Mouse (Mus musculus): Measurements from ENCODE around the gene Itsn1.
A peak's percentile ranks its signal among the peaks of the same experiment; 100 is the strongest.

Itsn1 gene

GRCm38 (mm10) chr16:91770662-91771061, 41.6 kb downstream of the Itsn1 start:
- no peak for DNase-seq

DNA sequence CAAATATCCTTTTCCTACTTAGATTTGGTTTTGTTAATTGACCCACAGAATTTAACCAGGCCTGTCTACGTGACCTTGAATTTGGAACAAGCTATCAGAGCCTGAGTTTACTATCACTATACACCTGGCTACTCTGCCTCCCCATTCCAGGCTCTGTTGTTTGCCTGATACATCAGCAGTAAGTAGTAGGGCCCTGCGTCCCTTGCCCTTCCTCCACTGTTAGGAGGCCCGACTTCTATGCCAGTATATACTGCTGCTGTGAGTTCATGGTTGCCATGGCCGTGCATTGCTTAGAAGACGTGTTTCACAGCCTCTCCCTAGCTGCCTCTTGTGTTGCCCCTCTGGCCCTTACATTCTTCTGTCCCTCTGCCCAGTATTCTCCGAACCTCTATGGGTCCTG, 42.3 kb downstream of the Itsn1 start:
- DNase-seq = no peak

DNA sequence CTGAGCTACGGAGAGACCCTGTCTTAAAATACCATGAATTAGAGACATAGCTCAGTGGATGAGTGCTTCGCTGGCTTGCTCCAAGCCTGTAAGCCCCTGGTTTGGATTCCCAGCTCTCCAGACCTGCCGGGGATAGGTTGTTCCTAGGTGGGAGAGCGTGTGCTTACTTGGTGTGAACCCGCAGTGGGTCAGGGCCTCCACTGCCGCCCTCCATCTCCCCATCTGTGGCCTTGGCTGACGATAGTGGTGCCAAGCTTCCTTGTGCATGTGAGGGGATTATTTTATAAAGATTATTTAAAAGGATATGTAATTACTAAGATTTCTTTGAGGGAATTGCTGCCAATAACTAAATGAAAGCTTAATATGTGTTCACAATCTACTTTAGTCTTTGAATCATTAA, 43.5 kb downstream of the Itsn1 start:
- DNase-seq = no peak

DNA sequence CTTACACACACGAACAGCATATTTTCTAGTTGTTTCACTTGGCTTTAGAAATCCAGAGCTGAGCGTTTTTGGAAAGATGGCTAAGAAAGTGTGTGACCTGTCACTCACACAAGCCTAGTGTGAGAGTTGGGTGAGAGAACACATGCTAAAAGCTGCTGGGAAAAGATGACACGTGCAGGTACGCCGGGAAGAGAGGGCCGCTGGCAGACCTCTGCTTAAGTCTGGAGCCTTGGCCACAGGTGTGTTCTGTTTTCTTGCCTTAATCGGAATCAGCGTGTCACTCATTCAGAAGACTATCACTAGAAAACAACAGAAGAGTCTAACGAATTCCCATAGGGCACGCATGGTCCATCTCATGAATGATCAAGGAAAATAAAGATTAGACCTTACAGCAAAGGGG, 50.5 kb downstream of the Itsn1 start:
- no peak for DNase-seq

DNA sequence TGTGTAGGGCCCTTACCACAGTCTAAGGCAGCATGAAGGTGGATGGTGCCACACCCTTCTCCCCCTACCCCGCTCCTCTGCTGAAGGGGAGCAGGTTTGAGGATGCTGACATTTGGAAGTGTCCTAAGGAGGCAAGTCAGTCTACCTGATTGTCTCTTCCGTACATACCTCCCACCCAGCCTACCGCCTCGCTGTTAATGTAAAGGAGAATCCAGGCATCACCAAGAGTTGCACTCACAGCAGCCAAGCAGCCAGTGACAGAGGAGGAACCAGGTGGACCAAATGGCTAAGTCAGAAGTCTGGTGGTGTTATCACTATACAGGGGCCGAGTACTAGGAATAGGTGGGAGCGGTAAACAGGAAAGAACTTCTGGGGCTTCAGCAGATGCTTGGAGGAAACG, 51.1 kb downstream of the Itsn1 start:
- no peak for DNase-seq

DNA sequence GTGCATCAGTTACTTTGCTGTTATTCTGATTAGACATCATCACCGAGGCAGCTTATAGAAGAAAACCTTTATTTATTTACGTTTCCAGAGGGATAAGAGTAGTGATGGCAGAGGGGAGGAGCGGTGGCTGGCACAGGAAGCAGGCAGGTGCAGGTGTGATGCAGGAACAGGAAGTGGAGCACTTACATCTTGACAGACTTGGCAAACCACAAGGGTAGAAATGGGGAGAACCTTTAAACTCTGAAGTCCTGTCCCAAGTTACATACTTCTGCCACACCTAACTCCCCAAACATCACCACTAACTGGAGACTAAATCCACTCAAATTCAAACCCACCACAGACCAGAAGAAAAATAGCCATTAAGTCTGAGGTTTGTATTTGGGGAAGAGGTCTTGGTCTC, 51.7 kb downstream of the Itsn1 start:
- no peak for DNase-seq

- peak; percentile 35 to 58 for DNase-seq
Measured at GRCm38 (mm10) chr16:91783191-91783590, 54.1 kb downstream of the Itsn1 start.

DNA sequence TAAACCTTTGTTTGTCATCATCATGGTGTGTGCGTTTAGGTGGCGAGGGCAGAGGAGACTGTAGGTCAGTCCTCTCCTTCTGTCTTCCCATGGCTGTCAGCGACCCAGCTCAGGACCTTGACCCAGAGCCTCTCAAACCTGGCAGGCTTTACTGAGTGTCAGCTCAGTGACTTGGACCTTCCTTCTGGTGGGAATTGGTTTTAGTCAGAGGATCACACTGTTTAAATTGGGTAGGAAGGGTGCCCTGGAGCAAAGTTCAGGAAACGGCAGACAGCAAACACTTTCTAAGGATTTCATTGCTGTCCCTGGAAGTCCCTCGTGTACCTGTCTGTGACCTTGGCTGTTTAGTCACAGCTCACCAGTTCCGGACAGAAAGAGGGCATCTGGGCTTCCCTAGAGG, 55.2 kb downstream of the Itsn1 start:
- peak; percentile 48 to 58 for DNase-seq

DNA sequence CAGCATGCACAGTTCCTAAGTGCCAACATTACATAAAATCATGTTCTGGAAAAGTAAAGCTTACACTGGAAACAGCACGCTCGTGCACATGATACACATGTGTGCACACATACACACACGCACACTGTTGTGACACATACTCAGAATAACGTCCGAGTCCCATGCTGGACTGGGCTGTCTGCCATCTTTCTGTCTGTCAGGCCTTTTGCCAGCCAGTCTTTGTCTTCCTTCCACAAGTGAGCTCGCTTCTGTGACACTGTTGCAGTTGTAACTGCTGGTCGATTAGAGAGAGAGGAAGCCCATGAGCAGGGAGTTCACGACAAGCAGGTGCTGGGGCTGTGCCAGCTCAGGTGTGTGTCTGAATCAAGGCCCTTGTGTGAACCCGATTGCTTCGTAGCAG, 57.3 kb downstream of the Itsn1 start:
- peak; percentile 35 to 42 for DNase-seq

DNA sequence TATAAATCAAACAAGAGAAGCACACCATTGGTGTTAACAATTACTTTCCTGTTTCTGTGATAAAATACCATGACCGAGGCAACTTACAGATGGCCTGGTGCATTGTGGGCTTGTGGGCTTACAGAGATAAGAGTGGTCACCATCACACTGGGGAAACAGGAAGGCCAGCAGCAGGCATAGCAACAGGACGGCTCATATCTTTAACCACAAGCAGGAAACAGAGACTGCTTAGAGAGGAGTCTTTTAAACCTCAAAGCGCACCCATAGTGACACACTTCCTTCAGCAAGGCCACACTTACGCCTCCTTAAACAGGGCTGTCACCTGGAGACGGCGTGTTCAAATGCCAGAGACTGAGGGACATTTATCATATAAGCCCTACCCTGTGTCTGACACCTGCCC, 60.6 kb downstream of the Itsn1 start:
- no peak for DNase-seq

- peak; percentile 26 to 37 for DNase-seq
Measured at GRCm38 (mm10) chr16:91792477-91793196, 63.6 kb downstream of the Itsn1 start.

DNA sequence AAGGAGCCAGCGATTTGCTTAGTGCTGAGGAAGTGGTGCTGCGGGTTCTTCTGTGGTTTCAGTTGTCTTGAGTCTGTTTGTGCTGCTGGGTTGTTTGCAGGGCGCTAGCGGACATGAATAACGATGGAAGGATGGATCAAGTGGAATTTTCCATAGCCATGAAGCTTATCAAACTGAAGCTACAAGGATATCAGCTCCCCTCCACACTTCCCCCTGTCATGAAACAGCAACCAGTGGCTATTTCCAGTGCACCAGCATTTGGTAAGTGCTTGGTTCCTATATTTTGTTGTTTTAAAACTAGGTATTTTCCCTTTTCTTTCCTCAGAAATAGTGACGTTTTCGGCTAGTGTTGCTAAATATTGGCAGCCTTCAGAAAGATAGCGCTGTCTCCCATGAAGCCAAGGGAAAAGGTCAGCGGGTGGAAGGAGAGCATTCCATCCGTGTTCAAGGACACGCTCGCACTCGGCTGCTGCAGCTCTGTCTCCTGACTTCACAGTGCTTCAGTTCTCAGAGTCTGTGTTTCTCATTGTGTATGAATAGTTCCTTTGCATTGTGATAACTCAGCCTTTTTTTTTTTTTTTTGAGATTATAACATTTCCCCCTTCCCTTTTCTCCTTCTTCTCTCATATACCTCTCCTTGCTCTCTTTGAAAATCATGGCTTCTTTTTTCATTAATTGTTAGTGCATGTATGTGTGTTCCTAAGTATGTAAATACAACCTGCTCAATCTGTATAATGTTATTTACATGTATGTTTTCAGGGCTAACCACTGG, 64.6 kb downstream of the Itsn1 start:
- peak; percentile 22 to 29 for DNase-seq

DNA sequence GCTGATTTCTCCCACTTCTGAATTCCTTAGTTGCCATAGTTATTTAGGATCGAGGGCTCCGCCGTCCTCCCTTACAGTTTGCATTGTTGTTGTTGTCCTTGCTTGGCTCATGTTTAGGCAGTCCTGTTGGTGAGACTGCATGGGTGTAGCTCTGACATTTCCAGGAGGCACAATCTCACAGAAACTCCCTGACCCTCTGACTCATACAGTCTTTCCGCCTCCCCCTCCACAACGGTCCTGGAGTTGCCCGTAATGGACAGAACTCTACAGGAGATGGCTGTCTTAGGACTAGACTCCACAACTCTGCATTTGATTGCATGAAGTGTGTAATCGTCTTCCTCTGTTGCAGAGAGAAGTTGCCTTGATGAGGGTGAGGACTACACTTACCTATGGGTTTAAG, 65.2 kb downstream of the Itsn1 start:
- no peak for DNase-seq

GRCm38 (mm10) chr16:91795044-91795443, 66.0 kb downstream of the Itsn1 start:
- peak; percentile 22 to 31 for DNase-seq

- DNase-seq = no peak
Measured at GRCm38 (mm10) chr16:91795606-91796005, 66.5 kb downstream of the Itsn1 start.

GRCm38 (mm10) chr16:91801426-91801825, 72.3 kb downstream of the Itsn1 start:
- DNase-seq = no peak

DNA sequence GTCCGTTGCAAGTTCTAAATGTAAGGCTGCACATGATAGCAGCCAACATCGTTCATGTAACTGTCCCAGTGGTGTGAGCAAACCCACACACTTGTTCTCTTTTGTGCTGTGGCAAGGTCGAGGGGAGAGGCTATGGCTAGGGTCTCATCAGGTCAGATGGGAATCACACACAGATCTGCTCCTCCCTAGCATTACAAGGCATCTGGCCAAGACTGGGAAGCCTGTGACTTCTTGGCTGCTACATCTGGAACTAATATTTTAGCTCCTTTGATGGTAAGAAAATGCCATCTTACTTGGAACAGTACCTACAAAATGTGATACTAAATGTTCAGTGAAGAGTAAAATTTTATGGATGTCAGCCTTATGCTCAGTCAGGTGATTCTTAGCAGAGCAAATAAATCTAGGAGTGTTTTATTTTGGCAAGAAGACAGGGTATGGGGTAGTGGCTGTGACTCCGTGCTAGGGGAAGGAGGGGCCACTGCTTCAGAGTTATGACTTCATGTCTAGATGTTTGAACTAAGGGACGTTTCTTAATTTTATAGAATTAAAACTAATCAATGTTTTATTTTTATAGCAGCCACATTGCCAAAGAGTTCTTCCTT, 73.5 kb downstream of the Itsn1 start:
- no peak for DNase-seq

DNA sequence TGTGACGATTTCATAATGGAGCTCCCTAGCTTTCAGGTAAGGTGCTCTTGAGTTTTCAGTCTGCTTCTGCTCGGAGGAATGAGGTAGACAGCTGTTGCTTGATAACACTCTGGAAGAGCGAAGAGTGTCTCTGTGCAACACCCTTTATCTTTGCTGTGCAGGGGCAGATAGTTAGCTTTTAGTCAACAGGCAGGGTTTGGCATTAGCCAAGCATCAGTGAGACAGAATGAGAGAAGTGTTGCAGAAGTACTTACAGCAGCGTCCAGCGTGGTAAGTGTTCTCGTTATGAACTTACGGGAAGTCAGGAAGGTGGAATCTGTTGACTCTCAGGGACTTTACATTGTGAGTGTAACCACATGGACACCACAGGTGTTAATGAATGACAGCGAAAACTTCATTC, 75.3 kb downstream of the Itsn1 start:
- DNase-seq = no peak

DNA sequence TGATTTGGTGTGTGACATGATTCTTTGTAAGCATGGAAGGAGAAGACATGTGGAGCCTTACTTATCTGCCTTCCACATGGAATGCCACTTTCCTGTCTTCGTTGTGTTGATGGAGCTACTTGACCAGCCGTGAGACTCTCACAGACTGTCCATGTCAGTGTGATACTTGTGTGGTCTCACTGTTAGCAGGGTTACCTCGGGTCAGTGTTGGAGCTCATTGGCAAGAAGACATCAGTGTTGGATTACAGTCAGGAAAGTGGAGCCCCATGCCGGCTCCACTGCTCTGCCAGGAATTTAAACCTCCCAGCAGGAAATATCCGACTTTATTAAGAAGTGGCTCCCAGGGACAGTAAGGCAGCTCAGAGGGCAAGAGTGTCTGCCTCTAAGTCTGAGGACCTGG, 75.8 kb downstream of the Itsn1 start:
- no peak for DNase-seq

DNA sequence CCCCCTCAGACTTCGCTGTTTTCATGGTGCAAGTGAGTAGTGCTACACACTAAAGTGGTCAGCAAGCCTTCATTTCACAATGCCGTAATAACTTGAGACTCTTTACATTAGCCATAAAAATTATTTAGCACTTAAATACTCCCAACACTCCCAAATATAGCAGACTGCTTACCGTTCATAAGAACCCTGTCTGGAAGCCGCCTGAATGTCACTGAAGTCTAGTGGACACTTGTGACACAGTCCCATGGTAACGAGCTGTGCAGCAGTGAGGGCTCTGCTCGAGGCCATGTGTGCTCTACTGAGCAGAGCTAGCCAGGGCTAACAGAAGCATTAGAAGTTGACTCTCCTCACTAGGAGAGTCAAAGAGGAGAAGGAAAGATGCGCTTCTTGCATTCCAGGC, 81.2 kb downstream of the Itsn1 start:
- no peak for DNase-seq

DNA sequence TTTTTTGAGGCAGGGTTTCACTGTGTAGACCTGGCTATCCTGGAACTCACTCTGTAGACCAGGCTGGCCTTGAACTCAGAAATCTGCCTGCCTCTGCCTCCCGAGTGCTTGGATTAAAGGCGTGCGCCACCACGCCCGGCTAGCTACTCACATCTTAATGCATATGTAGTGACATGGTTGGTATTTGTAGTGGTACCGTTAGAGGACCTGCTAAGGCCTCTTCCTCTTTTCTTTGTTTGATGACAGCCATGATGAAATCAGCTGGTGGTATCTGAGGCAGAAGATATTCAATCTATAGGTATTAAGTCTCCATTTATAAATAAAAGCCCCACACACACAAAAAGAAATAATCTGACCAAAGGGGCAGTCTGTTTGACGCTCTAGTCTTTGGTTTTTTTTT, 82.3 kb downstream of the Itsn1 start:
- no peak for DNase-seq

DNA sequence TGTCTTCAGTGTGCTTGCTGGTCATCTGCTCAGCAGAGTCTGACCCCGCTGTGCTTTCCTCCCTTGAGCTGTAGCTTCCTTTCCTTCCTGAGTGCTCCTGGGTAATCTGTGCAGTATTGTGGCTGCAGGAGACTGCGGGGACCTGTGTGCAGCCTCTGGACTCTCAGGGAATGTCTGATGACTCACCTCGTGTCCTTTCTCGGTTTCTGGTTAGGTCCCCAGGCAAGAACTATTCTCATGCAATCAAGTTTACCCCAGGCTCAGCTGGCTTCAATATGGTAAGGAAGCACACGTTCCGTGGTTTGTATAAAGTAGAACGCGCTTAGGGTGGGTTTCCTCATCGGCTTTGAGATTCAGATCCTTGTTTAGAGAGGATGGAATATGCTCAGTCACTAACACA, 82.8 kb downstream of the Itsn1 start:
- DNase-seq = no peak

- DNase-seq = no peak
Measured at GRCm38 (mm10) chr16:91813543-91813942, 84.5 kb downstream of the Itsn1 start.

DNA sequence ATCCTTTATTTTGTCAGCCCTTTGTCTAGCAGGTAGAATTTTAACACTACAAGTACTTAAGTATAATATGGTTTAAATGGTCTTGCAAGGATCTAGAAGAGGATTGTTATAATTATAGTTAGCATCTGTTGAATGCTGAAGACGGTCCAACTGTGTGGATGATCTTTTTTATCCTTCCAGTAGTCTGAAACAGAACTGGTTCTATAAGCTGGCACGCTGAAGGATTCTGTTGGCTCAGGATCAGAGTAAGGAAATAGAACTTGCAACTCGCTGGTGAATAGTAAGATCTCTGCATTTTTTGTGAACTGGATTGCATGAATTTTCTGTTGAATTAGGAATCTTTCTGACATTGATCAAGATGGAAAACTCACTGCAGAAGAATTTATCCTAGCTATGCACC, 86.0 kb downstream of the Itsn1 start:
- no peak for DNase-seq

All from kidney, postnatal 36 days (tissue).